Mouse (Mus musculus) ES-CJ7 (cell line): ENCODE measurements around the gene Rasgrp2.
A peak's percentile ranks its signal among the peaks of the same experiment; 100 is the strongest.

Source experiments
- DNase-seq: peaks from one replicate; pipeline ENCODE4 v3.0.0; 2011; ENCODE audit warnings: low read depth, low spot score

Rasgrp2 gene

DNA sequence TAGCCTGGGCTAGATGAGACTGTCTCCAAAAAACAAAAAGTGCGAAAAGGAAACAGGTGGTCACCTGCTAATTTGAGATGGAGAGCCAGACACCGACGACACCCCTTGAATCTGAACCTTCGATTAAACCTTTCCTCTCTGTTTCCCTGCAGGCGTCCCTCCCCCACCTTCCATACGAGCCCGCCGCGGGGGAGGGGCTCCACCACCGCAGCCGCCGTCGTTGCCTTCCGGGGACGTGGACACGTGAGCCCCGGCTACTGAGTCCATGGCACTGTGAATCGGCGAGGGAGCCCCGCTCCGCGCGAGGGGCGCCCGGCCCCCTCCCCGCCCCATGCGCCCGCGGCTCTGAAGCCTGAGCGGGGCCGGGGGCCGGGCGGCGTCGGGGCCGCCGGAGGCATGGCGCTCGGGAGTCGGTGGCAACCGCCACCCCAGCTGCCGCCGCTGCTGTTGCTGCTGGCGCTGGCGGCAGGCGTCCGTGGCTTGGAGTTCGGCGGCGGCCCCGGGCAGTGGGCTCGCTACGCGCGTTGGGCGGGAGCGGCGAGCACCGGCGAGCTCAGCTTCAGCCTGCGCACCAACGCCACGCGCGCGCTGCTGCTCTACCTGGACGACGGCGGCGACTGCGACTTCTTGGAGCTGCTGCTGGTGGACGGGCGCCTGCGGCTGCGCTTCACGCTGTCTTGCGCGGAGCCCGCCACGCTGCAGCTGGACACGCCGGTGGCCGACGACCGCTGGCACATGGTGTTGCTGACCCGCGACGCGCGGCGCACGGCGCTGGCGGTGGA is 28.7 kb downstream of the Rasgrp2 start:
- no peak for DNase-seq

DNA sequence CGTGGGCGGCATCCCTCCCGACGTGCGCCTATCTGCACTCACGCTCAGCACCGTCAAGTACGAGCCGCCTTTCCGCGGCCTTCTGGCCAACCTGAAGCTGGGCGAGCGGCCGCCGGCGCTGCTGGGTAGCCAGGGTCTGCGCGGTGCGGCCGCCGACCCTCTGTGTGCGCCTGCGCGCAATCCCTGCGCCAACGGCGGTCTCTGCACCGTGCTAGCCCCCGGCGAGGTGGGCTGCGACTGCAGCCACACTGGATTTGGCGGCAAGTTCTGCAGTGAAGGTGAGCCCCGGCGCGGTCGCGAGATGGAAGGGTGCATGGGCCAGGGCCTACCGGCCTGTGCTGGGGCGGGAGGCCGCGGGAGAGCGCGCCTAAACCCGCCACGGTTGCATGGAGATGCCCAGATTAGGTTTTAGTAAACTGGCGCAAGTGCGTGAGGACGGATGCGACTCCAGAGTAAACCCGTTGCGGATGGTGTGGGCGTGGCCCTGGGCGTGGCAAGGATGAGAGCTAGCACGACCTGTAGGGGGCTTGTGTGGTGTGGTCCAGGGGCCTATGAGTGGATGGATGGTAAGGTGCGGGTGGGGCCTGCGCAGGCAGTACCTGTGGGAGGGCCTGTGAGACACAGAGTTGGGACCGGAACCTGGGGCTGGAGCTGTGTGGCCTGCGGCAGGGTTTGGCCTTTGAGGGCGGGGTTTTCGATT is 29.5 kb downstream of the Rasgrp2 start:
- peak; percentile 98 for DNase-seq

DNA sequence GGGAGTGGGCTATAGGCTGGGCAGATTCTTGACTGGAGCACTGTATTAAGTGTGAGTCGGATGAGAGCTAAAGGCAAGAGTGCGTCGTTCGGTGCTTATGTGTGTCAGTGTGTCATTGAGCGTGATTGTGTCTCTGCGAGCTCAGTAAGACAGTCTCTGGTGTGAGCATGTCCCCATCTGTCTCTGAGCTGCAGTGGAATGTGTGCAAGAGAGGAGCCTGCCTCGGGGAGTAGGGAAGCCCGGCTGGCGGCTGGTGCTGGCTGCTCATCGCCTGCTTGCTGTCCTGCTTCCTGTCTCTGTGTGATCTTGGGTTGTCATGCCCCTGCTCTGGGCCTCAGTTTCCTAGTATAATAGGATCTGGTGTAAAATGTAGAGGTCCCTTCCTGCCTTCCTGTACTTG is 43.9 kb downstream of the Rasgrp2 start:
- no peak for DNase-seq

DNA sequence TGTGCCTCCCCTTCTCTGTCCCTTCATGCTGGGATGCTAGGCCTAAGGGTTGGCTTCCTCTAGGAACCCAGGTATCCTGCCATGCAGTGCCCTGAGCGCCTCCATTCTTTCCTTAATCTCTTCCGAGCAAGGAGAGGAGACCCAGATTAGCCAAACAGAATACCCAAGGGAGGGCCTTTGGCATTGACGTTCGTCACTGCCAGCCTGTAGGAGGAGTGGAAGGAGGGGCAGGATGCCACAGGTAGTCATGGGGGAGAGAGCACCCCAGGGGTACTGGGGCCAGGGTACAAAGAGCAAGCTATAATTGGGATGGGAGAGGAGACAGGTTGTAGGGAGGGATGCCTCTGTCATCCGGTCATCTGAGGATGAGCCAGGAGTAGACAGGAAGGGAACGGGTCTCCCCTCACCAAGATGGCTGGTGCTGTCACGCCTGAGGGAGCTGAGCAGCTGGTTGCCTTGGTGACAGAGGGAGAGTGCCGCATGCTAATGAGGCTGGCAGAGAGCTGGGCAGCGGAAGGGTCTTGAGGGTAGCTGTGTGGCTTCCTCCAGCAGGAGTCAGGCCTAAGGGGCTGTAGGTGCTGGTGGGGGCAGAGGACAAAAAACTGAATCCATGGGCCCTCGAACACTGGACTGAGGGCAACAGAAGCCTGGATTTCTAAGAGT is 46.8 kb downstream of the Rasgrp2 start:
- no peak for DNase-seq

DNA sequence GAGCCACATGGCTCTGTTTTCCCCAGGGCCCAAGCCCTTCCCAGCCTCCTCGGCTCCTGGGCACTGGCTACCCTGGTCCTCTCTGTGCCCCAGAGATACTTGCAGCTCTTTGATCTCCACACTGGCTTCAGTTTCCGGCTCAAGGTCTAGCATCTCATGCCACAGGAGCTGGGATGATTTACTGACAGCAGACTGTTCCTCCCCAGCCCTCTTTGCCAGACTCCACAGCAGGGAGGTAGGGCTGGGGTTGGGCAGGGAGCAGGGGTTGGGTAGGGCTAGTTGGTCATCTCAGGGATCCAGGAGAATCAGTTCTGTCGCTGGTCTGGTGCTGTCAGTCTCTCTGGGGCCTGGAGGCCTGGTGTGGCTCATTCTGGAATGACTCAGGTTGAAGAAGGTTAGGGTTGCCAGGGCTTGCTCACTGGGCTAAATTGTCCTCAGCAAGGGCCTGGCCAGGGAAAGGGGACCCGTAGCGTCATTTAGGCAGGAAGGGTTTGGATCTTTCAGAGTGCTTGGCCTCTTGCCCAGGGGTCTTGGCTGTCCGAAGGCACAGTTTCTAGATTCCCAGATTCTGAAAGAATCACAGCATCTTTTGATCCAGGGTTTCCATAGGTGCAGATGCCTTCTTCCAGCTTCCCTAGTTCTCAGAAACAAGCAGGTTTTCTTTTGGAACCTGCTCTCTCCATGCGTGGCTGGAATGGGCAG is 47.7 kb downstream of the Rasgrp2 start:
- DNase-seq, result no peak

DNA sequence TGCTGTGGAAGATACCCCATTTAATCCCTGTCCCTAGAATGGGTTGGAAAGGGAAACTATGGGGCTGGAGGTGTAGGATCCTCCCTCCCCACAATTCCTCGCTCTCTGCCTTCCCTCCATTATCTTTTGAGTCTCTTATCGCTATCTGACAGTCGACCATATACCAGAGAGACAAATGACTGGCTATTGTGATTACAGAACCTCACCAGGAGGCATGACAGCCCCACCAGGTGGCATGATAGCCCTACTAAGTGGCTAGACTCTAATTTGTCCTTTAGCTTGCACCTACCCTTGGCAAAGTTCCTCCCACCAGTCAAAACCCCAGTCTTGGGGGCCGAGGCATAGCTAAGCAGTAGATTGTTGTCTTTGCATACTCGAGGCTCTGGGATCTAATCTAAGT is 49.6 kb downstream of the Rasgrp2 start:
- no peak for DNase-seq

DNA sequence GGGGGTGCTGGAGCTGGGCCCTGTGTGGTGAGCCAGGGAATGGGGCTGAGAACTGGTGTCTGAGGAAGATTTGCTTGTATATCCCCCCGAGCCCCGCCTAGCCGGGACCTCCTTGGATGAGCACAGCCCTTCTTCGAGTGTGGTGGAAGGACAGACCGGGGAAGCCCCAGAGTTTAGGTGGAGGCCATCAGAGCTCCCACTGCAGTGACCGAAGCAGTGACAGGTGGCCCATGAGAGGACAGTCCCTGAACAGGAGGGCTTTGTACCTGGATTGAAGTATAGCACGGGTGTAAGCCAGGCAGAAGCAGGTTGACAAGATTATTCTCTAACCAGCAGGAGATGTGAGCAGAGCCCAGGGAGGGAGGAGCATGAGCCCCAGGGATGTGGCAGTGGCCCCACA is 50.7 kb downstream of the Rasgrp2 start:
- no peak for DNase-seq

DNA sequence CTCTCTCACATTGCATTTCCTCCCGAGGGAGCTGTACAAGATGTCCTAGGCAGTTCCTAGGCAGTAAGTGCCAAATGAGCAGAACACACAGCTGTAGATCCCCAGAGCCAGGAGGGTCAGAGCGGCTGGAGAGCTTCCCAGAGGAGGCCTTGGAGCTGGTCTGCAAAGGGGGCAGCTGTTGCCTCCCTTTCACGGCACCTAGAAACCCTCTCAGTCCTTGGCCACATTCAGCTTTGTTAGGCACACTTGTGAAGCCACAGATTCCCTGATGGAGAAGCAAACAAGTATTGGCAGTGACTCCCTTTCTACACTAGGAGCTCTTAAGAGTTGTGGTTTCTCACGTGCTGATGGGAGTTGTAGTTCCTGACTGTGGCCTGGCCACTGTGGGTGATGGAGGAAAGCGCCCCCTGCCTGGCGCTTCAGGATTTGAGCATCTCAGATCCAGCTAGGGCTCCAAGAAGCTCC is 52.9 kb downstream of the Rasgrp2 start:
- DNase-seq, result peak; percentile 95

DNA sequence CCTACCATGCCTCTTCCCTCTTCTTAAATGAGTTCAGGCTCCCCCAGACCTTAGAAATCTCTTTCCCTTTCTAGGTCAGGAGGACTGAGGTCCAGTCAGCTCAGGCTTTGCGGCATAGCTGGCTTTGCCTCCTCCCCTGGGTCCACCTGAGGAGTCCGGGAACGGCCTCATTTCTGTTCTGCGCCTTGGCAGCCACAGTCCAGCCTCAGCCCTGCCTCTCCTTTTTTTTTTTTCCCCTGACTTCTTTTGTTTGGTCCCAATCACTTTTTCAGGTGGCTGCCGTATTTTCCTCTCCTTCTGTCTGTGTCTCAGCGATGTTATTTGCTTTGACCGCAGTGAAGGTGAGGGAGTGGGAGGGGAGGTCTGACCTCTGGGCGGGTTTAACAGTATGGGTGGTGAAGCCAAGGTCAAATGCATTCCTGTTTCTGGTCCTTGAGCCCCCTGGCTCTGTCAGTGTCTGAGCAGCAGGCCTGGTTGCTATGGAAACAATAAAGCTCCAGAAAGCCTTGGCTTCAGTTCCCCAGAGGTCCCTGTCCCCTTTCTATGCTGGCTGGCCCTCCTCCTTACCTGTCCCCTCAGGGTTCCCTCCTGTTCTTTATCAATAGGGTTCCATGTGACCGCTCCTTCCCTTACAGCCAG is 53.7 kb downstream of the Rasgrp2 start:
- DNase-seq, result peak; percentile 90

DNA sequence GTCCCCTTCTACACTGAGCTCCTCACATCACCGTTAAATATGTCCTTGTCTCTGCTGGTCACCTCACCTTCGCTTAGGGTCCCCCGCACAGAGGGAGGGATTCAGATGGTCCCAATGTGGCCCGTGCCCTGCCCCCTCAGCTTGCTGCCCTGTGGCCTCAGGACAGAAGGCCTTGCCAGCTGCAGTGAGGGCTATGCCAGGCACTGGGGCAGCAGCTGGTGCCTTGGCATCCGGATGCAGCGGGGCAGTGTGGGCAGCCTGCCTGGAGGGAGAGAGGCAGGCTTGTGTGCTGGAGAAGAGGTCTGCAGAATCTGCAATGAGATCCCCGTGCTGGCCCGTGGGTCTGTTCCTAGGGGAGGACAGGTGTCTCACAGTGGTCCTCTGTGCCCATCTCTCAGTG is 54.2 kb downstream of the Rasgrp2 start:
- no peak for DNase-seq

DNA sequence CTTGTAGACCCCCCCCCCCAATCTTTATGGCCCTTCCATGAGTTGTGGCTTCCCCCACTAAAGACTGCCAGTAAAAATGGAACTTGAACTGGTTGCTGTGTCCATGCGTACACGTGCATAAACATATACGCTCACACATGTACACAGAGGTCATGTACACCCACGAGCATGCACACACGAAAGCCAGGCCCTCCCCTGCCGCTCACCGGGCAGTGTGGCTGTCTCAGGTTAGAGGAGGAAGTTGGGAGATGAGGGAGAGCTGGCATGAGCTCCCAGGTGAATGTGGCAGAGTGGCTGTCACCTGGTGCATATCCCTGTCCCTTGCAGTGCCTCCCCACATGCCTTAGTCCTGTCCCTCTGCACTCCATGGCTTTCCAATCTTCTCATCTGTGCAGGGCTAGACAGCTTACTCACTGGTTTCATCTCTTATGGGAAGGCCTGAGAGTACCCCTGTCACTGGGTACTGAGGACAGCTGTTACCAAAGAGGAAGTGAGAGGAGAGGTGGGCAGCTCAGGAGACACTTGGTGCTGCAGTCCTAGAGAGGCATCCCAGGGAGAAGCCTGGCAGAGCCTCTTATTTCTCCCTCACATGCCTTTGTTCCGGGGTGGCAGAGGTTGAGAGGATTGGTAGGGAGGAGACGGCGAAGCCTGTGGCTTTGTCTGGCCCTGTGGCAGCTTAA is 55.0 kb downstream of the Rasgrp2 start:
- DNase-seq, result no peak

DNA sequence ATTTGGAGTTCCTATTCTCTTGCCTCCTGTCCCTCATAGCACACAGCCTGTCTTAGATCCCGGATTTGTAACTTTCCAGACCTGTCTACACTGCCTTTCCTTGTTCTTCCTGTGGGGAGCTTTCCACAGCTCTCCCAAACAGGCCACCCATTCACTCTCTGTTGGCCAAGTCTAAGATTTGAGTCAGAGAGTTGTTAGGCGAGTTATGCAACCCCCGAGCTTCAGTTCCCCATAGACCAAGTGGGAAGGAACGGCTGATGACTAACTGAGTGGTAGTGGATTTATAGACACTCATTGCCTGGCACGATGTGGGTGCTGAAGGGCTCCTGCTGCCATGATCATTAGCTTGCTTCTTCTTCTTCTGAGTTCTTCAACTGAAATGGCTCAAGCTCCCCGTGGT is 60.4 kb downstream of the Rasgrp2 start:
- no peak for DNase-seq

DNA sequence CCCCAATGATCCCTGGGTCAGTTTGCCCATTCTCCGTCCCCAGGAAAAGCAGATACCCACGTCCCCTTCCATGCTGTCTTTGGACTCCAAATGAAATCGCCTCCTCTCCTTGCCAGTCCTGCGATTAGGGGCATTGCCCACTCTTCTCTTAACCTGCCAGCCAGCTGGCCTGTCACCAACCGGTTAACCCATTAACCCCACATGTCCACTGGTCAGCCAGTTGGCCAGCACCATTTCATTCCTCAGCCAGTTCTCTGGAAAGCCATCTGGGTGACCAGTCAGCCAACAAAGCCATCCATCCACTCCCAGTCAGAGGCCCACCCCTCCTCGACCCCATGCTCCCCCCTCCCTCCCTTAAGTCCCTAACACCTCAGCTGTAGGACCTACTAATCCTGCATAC is 63.7 kb downstream of the Rasgrp2 start:
- no peak for DNase-seq

DNA sequence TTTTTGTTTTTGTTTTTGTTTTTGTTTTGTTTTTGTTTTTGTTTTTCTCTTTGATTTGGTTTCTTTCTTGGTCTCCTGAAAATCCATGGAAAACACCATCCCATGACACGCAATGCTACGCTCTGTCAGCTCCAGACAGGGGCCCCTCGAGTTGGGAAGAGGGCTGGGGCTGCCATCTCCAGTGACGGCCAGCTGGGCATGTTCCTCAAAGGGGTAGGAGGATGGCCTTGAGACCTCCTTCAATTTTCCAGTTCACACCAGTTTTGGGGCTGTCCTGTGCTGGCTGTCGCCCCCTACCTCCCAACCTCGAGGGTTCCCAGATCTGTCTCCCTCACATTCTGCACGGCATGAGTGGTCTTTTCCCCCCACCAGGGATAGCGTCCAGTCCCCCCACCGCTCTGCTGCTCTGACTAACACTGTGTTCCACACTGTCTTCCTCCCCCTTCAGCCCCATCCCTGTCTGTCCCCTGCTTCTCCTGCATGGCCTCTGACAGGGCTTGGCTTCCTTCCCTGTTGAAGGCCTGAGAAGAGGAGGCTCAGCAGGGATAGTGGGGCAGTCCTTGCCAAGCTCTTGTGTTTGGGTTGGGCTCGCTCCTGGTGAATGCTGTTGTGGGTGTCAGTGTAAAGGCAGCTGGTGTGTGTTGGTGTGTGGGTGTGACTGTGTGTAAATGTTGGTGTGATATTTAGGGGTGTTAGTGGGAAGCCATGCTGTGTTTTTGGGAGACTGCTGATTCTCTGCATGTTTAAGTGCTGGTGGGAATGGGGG is 65.3 kb downstream of the Rasgrp2 start:
- peak; percentile 37 for DNase-seq
